Mouse (Mus musculus): Measurements from ENCODE around the gene Cltrn. TPM values are rescaled to one million over a fixed set of nuclear protein-coding genes. Genes with fewer than 3 reads are reported as not detected.

Cltrn gene
- total and polyA plus RNA-seq, 3 experiments = not detected

DNA sequence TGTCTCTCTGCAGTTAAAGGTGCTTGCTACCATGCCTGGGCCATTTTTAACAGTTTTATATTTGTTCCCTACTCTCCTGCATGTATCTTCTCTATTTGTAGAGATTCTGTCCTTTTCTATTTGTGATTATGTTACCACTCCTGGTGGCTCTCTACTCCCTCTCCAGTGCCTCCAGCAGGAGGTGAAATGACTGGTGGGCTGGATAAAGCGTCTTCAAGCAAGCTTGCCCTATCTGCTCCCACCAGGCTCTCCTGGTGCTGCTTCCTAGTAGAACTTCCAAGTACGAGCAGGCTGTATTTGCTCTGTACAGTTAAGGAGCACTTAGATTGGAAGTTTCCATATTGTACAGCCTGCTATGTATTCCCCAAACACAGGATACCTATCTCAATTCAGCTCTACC, 7.2 kb downstream of the Cltrn start:
- in situ Hi-C loops (cut with MboI; ENCODE audit: low pct_ligation_motif_present, low pct_unique_long_range_greater_than_20kb, low sequenced_read_pairs) = no loop called here
- DNase-seq (ENCODE audit: extremely low read depth) = no peak
- H3K79me2 ChIP-seq (replicated peaks; ENCODE audit: control insufficient read depth, extremely low read depth, insufficient read depth, poor library complexity, severe bottlenecking) = no peaks in the 10 kb centered on the region

GRCm38 (mm10) chrX:164101483-164101882, 12.9 kb downstream of the Cltrn start:
- H3K79me2 ChIP-seq (replicated peaks; ENCODE audit: control insufficient read depth, extremely low read depth, insufficient read depth, poor library complexity, severe bottlenecking) = no peaks in the 10 kb centered on the region
- DNase-seq (ENCODE audit: extremely low read depth) = no peak
- H3K27me3 ChIP-seq (replicated peaks) = no peaks in the 10 kb centered on the region
- dilution Hi-C loops (cut with MboI; ENCODE audit: extremely low pct_ligation_motif_present, extremely low pct_unique_long_range_greater_than_20kb, low sequenced_read_pairs) = no loop called here
- H3K4me3 ChIP-seq (replicated peaks in 1 of 3; ENCODE audit: low read depth in 2 of 3, low read length in 2 of 3, poor library complexity in 1 of 3) = no peak overlapping the region
- H3K4me2 ChIP-seq (ENCODE audit: insufficient read depth, low read depth, poor library complexity, severe bottlenecking) = no peak overlapping the region
- no peak overlapping the region for H3K9ac ChIP-seq (ENCODE audit: insufficient read depth, low read depth)
- H3K36me3 ChIP-seq (replicated peaks in 1 of 2; ENCODE audit: control insufficient read depth in 1 of 2, insufficient read depth in 1 of 2, low read length in 1 of 2) = no peaks in the 10 kb centered on the region
- TF ChIP-seq ETS1 (conservative IDR thresholded peaks at IDR 0.05; ENCODE audit: low read depth, low read length) = no peak
- TF ChIP-seq TBP (conservative IDR thresholded peaks at IDR 0.05; ENCODE audit: low read depth, low read length) = no peak
- no peak for TF ChIP-seq ZMIZ1 (IDR thresholded peaks at IDR 0.05; ENCODE audit: low read depth, low read length)
- TF ChIP-seq MXI1 (IDR thresholded peaks at IDR 0.05; ENCODE audit: low read depth, low read length) = no peak
- no peak for TF ChIP-seq CHD2 (IDR thresholded peaks at IDR 0.05; ENCODE audit: low read length)
- no peak for TF ChIP-seq GABPA (IDR thresholded peaks at IDR 0.05; ENCODE audit: insufficient replicate concordance, low read depth, low read length)
- no peak for TF ChIP-seq UBTF (IDR thresholded peaks at IDR 0.05; ENCODE audit: low read depth, low read length)
- TF ChIP-seq EP300 (IDR thresholded peaks at IDR 0.05; ENCODE audit: low read length) = no peak
- TF ChIP-seq JUN (IDR thresholded peaks at IDR 0.05; ENCODE audit: insufficient read depth, low read depth, low read length) = no peak
- H3K4me1 ChIP-seq (ENCODE audit: control insufficient read depth in 1 of 2, insufficient read depth in 2 of 2) = no peaks in the 10 kb centered on the region
- H3K27ac ChIP-seq (ENCODE audit: insufficient read depth, low read depth) = no peak overlapping the region
- H3K9me3 ChIP-seq (replicated peaks; ENCODE audit: low read length) = no peaks in the 10 kb centered on the region
- in situ Hi-C loops (cut with MboI; ENCODE audit: low pct_ligation_motif_present, low pct_unique_long_range_greater_than_20kb, low sequenced_read_pairs) = no loop called here

More for the DNA sequence above, 7.2 kb downstream of the Cltrn start:
- Histone ChIP-seq H3K36me3 (replicated peaks in 1 of 2; ENCODE audit: control insufficient read depth in 1 of 2, insufficient read depth in 1 of 2, low read length in 1 of 2) (no peaks in the 10 kb centered on the region), H3K4me2 (ENCODE audit: insufficient read depth, low read depth, poor library complexity, severe bottlenecking) (no peak overlapping the region), H3K27me3 (replicated peaks) (no peaks in the 10 kb centered on the region), H3K4me3 (replicated peaks in 1 of 3; ENCODE audit: low read depth in 2 of 3, low read length in 2 of 3, poor library complexity in 1 of 3) (no peak overlapping the region), H3K4me1 (ENCODE audit: control insufficient read depth in 1 of 2, insufficient read depth in 2 of 2) (no peaks in the 10 kb centered on the region), H3K9ac (ENCODE audit: insufficient read depth, low read depth) (no peak overlapping the region), H3K9me3 (replicated peaks; ENCODE audit: low read length) (no peaks in the 10 kb centered on the region), H3K27ac (ENCODE audit: insufficient read depth, low read depth) (no peak overlapping the region)
- TF ChIP-seq MAFK (IDR thresholded peaks at IDR 0.05; ENCODE audit: insufficient replicate concordance, low read length) (no peak), RAD21 (IDR thresholded peaks at IDR 0.05; ENCODE audit: low read depth, low read length) (no peak), ZNF384 (IDR thresholded peaks at IDR 0.05; ENCODE audit: low read depth, low read length) (no peak), MAX (IDR thresholded peaks at IDR 0.05; ENCODE audit: low read length) (no peak), ZMIZ1 (IDR thresholded peaks at IDR 0.05; ENCODE audit: low read depth, low read length) (no peak), ZC3H11A (IDR thresholded peaks at IDR 0.05; ENCODE audit: low read depth, low read length) (no peak), PAX5 (IDR thresholded peaks at IDR 0.05; ENCODE audit: low read length) (no peak), MXI1 (IDR thresholded peaks at IDR 0.05; ENCODE audit: low read depth, low read length) (no peak), MAZ (IDR thresholded peaks at IDR 0.05; ENCODE audit: low read depth, low read length) (no peak), CHD1 (IDR thresholded peaks at IDR 0.05; ENCODE audit: low read depth, low read length) (no peak), ELF1 (IDR thresholded peaks at IDR 0.05; ENCODE audit: low read depth, low read length) (no peak)
- dilution Hi-C loops (cut with MboI; ENCODE audit: extremely low pct_ligation_motif_present, extremely low pct_unique_long_range_greater_than_20kb, low sequenced_read_pairs) = no loop called here
